Mouse (Mus musculus) testis, adult 2 months (tissue): ENCODE results near the gene Slc26a5.

Source experiments
- CTCF ChIP-seq: fragments of 200-500 bp; IDR thresholded peaks from 2 replicates; pipeline ENCODE4 v1.5.1; 2012; ENCODE audit warnings: low read depth, mild to moderate bottlenecking, inconsistent platforms, low read length, moderate library complexity; ENCODE audit not compliant: control insufficient read depth, insufficient read depth, insufficient replicate concordance
- POLR2A ChIP-seq: fragments of 200-500 bp; IDR thresholded peaks from 2 replicates; pipeline ENCODE4 v1.6.1; 2012; ENCODE audit warnings: low read depth, mild to moderate bottlenecking, inconsistent platforms, low read length, moderate library complexity; ENCODE audit not compliant: control insufficient read depth

DNA sequence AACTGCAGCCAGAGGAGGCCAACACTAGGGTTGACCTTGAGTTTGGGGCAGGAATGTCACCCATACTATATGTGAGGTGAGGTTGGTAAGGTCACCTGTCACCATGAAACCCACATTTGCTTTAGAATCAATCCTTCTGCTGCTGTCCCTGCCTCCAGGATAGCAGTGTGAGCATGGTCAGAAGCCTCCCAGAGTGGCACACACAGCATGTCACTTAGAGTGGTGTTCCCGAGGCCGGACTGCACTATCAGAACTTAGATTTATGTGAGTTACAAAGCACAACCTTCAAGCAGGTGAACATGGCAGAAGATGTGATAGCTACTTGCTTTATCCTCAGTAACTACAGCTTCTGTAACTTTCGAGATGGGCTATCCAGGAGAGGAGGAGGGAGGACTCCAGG, 33.6 kb downstream of the Slc26a5 start:
- TF ChIP-seq POLR2A = no peak
- TF ChIP-seq CTCF = no peak
